In the genomic region with DNA sequence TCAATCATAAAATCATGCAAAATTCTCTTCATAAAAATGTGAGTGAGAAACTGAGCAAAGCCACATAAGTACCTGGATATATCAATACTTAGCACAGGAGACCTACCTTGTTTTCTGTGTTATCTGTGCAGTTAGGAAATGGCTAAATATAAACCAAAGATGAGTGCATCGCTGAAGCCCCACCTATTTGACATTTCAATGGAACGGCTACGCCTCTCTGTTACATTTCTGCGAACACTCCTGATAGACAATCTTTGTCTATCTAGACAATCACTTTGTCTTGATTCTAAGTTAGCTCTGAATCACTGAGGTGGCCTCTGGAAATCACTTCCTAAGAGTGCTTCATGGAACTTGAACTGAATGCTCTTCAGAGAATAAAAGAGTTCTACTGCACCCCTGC, we compare ENCODE assay signal across 28 mouse cellular contexts. TPM values are rescaled to one million over a fixed set of nuclear protein-coding genes. Genes with fewer than 3 reads are reported as not detected.
DNase-seq lines count a peak whose midpoint lies in the region; ATAC-seq lines count a peak whose summit lies in the region.
"Had no signal": no experiment of that assay in that cellular context is flagged by ENCODE, and none has a peak within 500 bp of the region (broad histone marks: within the 10 kb centered on the region; RNA-seq: fewer than 3 reads in every experiment).

No protein-coding gene starts in this region.

- H3K4me2 ChIP-seq in intestine, embryonic 16.5 days (ENCODE audit: low read depth, low read length), result no peak overlapping the region
- H3K4me2 ChIP-seq: embryonic facial prominence, embryonic 13.5 days; embryonic facial prominence, embryonic 15.5 days; forebrain, embryonic 12.5 days had no signal

- no peak overlapping the region for H3K27ac ChIP-seq in intestine, embryonic 16.5 days (ENCODE audit: low read length)
- H3K27ac ChIP-seq: embryonic facial prominence, embryonic 13.5 days; embryonic facial prominence, embryonic 15.5 days; forebrain, embryonic 10.5 days; forebrain, embryonic 12.5 days had no signal

- H3K9me3 ChIP-seq in intestine, embryonic 16.5 days (ENCODE audit: control insufficient read depth, low read length), result no peaks in the 10 kb centered on the region
- H3K9me3 ChIP-seq: embryonic facial prominence, embryonic 13.5 days; embryonic facial prominence, embryonic 15.5 days; forebrain, embryonic 10.5 days; forebrain, embryonic 12.5 days; G1E had no signal

- H3K27me3 ChIP-seq in intestine, embryonic 16.5 days (replicated peaks; ENCODE audit: control insufficient read depth, insufficient read depth, low read length), result no peaks in the 10 kb centered on the region
- H3K27me3 ChIP-seq: CH12.LX; embryonic facial prominence, embryonic 13.5 days; embryonic facial prominence, embryonic 15.5 days; forebrain, embryonic 12.5 days; Patski had no signal

- H3K4me1 ChIP-seq in intestine, embryonic 16.5 days (ENCODE audit: control insufficient read depth, insufficient read depth, low read length), result no peaks in the 10 kb centered on the region
- H3K4me1 ChIP-seq: embryonic facial prominence, embryonic 13.5 days; embryonic facial prominence, embryonic 15.5 days; forebrain, embryonic 10.5 days; forebrain, embryonic 12.5 days had no signal

- 96% methylated on average over 4 of the region's 4 CpGs for WGBS in intestine, embryonic 16.5 days

- DNase-seq in CD4-positive helper T cell, adult 2 months (ENCODE audit: low read depth, low spot score), result peak; percentile 27
- DNase-seq in CD4-positive, CD25-positive, alpha-beta regulatory T cell, adult 2 months (ENCODE audit: low read depth, low spot score), result peak; percentile 74
- DNase-seq in urinary bladder, postnatal 14 days (ENCODE audit: low spot score), result no peak
- no peak for DNase-seq in left cerebral cortex, adult 8-10 months (ENCODE audit: low spot score in 2 of 2)
- no peak for DNase-seq in yolk sac, embryonic 10.5 days (ENCODE audit: low spot score)
- DNase-seq: adrenal gland, adult 2 months; adrenal gland, postnatal 10 days; adrenal gland, postnatal 25 days; cerebellum, adult 11 months; cerebellum, adult 18-20 months; cerebellum, adult 8-10 months; cerebellum, adult 9-11 months; cerebellum, postnatal 14 days; cerebellum, postnatal 36 days; embryo, embryonic 11 days had no signal

- no peak overlapping the region for H3K9ac ChIP-seq in intestine, embryonic 16.5 days (ENCODE audit: low read depth, low read length)
- H3K9ac ChIP-seq: embryonic facial prominence, embryonic 13.5 days; embryonic facial prominence, embryonic 15.5 days; forebrain, embryonic 12.5 days had no signal

- peak; percentile 19 for ATAC-seq in activated CD4-positive, CD25-positive, alpha-beta regulatory T cell, adult 4 months
- ATAC-seq in inflammation-experienced regulatory T-cells, adult 6 months, result peak; percentile 59
- ATAC-seq in intestine, embryonic 16.5 days, result no peak
- ATAC-seq: forebrain, embryonic 14.5 days; forebrain, embryonic 16.5 days; Patski had no signal

- no peak overlapping the region for H3K4me3 ChIP-seq in intestine, embryonic 16.5 days (ENCODE audit: low read length)
- H3K4me3 ChIP-seq: embryonic facial prominence, embryonic 13.5 days; embryonic facial prominence, embryonic 15.5 days; erythroblast, embryonic 14.5 days; forebrain, embryonic 10.5 days; forebrain, embryonic 12.5 days had no signal

- no peaks in the 10 kb centered on the region; the same call in 1 of the 2 replicates for H3K36me3 ChIP-seq in intestine, embryonic 16.5 days (ENCODE audit: control insufficient read depth, insufficient read depth, low read length)

RNA-seq across cellular contexts. Expression of a gene that starts 52.9 kb away (rescaled TPM):
- polyA plus RNA-seq in activated CD4-positive, CD25-positive, alpha-beta regulatory T cell, adult 4 months (2017; shearing (Covaris generic)), result 10 to 100 TPM; 59.9 to 65.4 TPM
- polyA plus RNA-seq in inflammation-experienced regulatory T-cells, adult 6 months (2017; shearing (Covaris generic)), result 10 to 100 TPM; 49.4 to 77.7 (median 74.5) TPM
- total RNA-seq in left cerebral cortex, adult 8-10 months (2022), result 10 to 100 TPM; 11.3 to 16.8 (median 13.2) TPM
- 24.3 and 28.8 TPM in 2 replicates for polyA plus RNA-seq in intestine, embryonic 16.5 days (2015; fragmentation: Nextera tagmentation; extraction: Ambion mirVana)

Comparison
In these comparisons a context has a peak if more than half of its experiments do, and no peak if none do; other contexts are left out.
1. DNase-seq: peak in CD4-positive helper T cell, adult 2 months (single experiment) and CD4-positive, CD25-positive, alpha-beta regulatory T cell, adult 2 months (single experiment); none in urinary bladder, postnatal 14 days (single experiment), left cerebral cortex, adult 8-10 months (0 of 2) and yolk sac, embryonic 10.5 days (single experiment).